Mouse (Mus musculus) heart, postnatal 0 days (tissue): ENCODE results near the gene Bcl2l11.

Experiments
- CTCF ChIP-seq: IDR thresholded peaks from 2 replicates; pipeline ENCODE4 v1.5.1; 2016; ENCODE audit warnings: antibody characterized with exemption, control low read depth, low read depth
- EP300 ChIP-seq: IDR thresholded peaks from 2 replicates; pipeline ENCODE4 v1.6.1; 2016; ENCODE audit warnings: antibody characterized with exemption, low read depth

DNA sequence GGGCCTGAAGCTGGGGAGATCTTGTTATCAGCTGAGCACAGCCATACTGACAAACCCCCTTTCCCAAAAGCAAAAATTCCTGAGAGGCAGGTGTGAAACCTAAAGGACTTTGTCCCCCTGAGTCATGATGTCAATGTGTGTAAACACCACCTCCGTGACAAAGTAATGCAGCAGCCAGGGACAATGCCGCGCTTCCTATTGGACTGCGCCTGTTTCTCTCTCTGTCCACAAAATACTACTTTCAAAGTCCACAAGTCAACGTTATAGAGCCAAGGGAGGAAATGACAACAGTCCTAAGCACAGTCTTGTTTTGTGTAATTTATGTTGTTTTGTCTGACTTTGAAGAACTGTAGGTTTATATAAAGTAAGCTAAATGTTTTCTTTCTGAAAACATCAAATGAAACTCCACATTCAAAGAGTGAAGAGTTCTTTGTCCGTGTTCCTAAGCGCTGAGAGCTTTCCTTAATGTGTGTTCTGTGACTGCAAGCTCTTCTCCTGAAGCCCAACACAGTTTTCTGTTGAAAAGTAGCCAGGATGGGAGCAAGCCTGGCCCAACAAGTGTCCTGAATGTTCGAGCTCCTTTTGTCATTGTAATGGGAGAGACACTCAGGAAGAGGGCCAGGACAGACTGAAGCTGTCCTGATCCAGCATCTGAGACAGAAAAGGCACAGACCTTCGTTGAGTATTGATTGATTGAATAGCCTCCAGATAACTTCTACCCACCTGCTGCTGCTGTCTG is 48.9 kb downstream of the Bcl2l11 start:
- TF ChIP-seq CTCF (no peak), EP300 (no peak)
